Mouse (Mus musculus) testis, adult 2 months (tissue): Measurements from ENCODE around the gene Lrp5. TPM values are rescaled to one million over a fixed set of nuclear protein-coding genes. Genes with fewer than 3 reads are reported as not detected.
A peak's percentile ranks its signal among the peaks of the same experiment; 100 is the strongest.

Experiments
- H3K27ac ChIP-seq: fragments of 200-500 bp; 2 replicates; pipeline ENCODE4 v1.5.1; 2012; ENCODE audit warnings: low read depth, low read length; ENCODE audit not compliant: control insufficient read depth, insufficient read depth
- H3K27me3 ChIP-seq: fragments of 200-500 bp; 2 replicates; pipeline ENCODE4 v1.6.1; 2012; ENCODE audit warnings: mild to moderate bottlenecking, low read length, moderate library complexity; ENCODE audit not compliant: control insufficient read depth, insufficient read depth
- H3K36me3 ChIP-seq: fragments of 200-500 bp; 2 replicates; pipeline ENCODE4 v1.6.1; 2012; ENCODE audit warnings: mild to moderate bottlenecking, low read length; ENCODE audit not compliant: control insufficient read depth, insufficient read depth
- H3K4me1 ChIP-seq: fragments of 200-500 bp; 2 replicates; pipeline ENCODE4 v1.6.1; 2012; ENCODE audit warnings: low read length; ENCODE audit not compliant: control insufficient read depth, insufficient read depth
- H3K4me3 ChIP-seq: fragments of 200-500 bp; 2 replicates; pipeline ENCODE4 v1.5.1; 2012; ENCODE audit warnings: low read depth, mild to moderate bottlenecking, low read length, moderate library complexity, mixed read lengths; ENCODE audit not compliant: control insufficient read depth
- CTCF ChIP-seq: fragments of 200-500 bp; IDR thresholded peaks from 2 replicates; pipeline ENCODE4 v1.5.1; 2012; ENCODE audit warnings: low read depth, mild to moderate bottlenecking, inconsistent platforms, low read length, moderate library complexity; ENCODE audit not compliant: control insufficient read depth, insufficient read depth, insufficient replicate concordance
- POLR2A ChIP-seq: fragments of 200-500 bp; IDR thresholded peaks from 2 replicates; pipeline ENCODE4 v1.6.1; 2012; ENCODE audit warnings: low read depth, mild to moderate bottlenecking, inconsistent platforms, low read length, moderate library complexity; ENCODE audit not compliant: control insufficient read depth
- polyA plus RNA-seq: library from polyadenylated mRNA; depleted of rRNA; stranded (reverse); fragments of >200 nt; gene quantifications from 2 replicates; pipeline ENCODE4 v1.2.3, GENCODE M21; 2012

Lrp5 gene
- polyA plus RNA-seq, 1 experiment, result 24.9 TPM

DNA sequence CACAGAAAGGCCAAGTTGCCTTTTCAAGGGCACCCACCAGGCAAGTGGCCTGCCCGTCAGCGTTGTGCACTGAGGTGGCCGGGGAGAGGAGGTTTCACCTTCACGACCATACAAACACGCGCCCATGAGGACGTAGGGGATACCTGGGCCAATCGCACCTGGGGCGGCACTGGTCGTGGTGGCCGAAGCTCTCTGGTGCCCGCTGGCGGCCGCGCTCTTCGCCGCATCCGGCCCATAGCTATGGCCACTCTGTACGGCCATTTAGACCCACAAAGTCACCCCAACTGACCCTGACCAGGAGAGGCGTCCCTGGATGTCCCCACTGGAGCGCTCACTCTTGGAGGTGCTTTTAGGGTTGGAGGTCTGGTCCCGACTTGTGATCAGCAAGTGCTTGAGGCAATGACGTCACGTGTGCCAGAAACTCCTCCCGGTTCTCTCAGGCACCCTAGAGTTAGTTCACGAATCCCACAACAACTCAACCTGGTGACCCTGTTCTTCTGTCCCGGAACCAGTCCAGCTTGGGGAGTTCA lies 33.1 kb upstream of the Lrp5 start:
- Histone ChIP-seq H3K27ac (no peak overlapping the region), H3K4me3 (peak overlapping the region; percentile 59), H3K36me3 (no peaks in the 10 kb centered on the region; the same call in none of the 2 replicates), H3K4me1 (peaks cover 8% of the 10 kb centered on the region), H3K27me3 (no peaks in the 10 kb centered on the region)
- TF ChIP-seq POLR2A (no peak), CTCF (peak; percentile 51; the same call in 1 of the 2 replicates)

DNA sequence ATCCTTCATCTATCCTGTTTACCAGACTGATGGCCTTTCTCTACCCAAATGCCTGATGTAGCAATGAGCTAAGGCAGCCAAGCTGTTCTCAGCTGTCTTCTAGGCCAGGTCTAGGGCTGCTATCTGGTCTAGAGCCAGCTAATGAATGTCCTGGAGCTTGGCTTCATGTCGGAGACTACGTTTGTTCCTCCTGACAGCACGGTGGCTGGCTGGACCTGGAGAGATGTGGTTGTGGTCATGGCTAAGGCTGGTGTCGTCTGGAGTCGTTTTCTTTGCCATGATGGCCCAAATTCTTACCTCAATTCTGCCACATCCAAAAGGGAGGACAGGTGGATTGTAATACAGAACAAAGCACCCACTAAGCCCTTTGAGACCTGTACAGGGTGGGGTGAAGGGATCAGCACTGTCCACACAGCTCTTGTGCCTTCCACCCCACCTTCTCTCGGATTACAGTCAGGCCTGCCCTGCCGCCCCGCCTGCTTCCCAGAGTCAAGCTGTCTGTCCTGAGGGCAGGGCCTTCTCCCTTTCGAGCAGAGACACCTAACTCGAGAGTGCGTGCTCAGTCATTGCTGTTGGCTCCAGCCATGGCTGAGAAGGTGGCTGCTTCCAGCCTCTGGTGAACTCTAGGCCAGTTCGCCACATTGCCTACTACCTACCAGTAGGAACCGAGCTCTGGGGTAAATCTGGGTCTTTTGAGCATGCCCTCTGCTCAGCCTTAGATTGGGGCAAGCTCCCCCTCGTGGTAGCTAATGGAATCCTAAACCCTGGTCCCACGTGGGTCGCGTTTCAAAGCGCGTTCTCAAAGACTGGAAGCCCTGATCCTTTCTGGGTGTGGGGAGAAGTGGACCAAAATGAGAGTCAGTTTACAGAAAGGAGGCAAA lies 32.4 kb upstream of the Lrp5 start:
- Histone ChIP-seq H3K36me3 (no peaks in the 10 kb centered on the region; the same call in none of the 2 replicates), H3K27ac (no peak overlapping the region), H3K4me3 (peak overlapping the region; percentile 59), H3K27me3 (no peaks in the 10 kb centered on the region), H3K4me1 (peaks cover 8% of the 10 kb centered on the region)
- TF ChIP-seq CTCF (peak; percentile 31; the same call in 1 of the 2 replicates), POLR2A (no peak)

GRCm38 (mm10) chr19:3714381-3714780 lies 28.0 kb upstream of the Lrp5 start:
- Histone ChIP-seq H3K4me3 (no peak overlapping the region), H3K36me3 (no peaks in the 10 kb centered on the region; the same call in none of the 2 replicates), H3K4me1 (peaks cover 5% of the 10 kb centered on the region), H3K27ac (no peak overlapping the region), H3K27me3 (no peaks in the 10 kb centered on the region)
- TF ChIP-seq CTCF (no peak), POLR2A (no peak)

- H3K4me3 ChIP-seq, result no peak overlapping the region
- no peaks in the 10 kb centered on the region for H3K27me3 ChIP-seq
- no peak for TF ChIP-seq POLR2A
- TF ChIP-seq CTCF, result no peak
- no peaks in the 10 kb centered on the region; the same call in 1 of the 2 replicates for H3K36me3 ChIP-seq
- no peak overlapping the region for H3K27ac ChIP-seq
- peaks cover 4% of the 10 kb centered on the region; the same call in 1 of the 2 replicates for H3K4me1 ChIP-seq
Measured at GRCm38 (mm10) chr19:3710436-3710835, 24.1 kb upstream of the Lrp5 start.

DNA sequence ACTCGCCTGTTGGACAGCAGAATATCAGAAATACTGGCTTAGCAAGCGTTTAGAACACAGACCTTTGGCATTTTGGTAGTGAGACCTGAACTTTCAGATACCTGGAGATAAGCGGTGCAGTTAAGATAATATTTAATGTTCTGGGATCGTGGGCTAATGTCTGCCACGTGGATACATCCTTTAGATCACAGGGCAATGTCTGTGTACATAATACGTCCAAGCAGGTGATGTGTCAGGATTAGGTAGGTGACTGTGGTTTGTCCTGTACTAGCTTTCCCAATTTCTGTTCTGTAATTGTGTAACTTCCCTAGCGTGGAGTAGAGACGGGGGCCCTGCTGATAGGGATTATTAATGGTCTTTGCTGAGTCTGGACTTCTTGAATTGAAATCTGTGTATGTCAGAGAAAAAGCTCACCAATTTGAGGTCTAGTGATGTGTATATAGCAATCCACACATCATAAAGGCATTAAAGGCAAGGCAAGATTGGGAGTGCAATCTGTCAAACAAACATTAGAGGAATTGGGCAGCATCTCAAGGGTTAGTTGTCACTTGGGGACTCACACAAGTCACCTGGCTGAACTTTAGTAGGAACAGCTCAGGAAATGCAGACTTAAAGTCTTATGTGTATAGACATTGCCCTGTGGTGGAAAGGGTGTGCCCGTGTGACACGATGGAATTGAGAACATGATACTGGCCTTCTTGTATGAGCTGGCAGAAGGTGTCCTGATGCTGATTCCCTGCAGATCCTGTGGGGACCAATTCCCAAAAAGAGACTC lies 22.8 kb upstream of the Lrp5 start:
- TF ChIP-seq CTCF (no peak), POLR2A (no peak)
- H3K27ac ChIP-seq, result no peak overlapping the region
- no peaks in the 10 kb centered on the region for H3K27me3 ChIP-seq
- no peaks in the 10 kb centered on the region for H3K36me3 ChIP-seq
- peak overlapping the region; percentile 6; the same call in 1 of the 2 replicates for H3K4me3 ChIP-seq
- H3K4me1 ChIP-seq, result peaks cover 4% of the 10 kb centered on the region; the same call in 1 of the 2 replicates

DNA sequence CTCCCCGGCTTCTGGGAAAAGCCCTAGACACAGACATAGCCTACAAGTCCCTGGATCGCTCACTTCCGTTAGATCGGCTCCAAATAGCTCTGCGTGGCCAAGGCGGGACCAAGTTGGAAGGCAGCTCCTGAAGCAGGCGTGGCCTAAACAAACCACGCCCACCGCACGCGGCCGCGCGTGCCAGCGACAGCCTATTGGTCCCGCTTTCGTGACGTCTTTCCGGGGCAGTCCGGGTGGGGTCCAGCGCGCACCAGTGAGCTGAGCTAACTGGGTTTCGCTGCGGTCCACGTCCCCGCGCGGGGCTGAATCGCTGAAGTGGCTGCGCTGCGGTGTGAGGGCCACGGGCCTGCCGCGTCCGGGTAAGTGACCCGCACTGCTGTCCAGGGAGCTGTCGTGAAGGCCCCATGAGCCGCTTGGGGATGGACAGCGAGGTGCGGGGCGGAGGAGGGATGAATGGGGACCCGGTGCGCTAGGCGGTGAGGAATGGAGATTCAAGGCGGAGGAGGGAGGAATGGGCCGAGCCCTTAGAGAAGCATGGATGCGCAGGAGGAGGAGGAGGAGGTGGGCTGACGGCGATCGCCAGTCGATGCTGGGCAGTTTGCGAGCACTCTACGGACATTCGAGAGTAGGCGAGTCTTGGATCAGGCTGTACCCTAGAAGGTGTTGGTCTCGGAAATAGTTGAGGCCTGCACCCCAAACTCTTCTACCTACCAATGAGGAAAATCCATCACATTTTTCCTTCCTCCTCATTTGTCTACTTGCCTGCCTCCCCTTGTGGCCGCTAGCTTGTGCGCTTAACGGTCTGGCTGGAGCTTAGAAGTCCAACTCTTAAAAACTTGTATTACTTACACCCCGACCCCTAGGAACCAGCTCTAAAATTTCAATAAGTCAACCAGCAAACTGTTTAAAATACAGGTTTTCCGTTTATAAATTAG lies 22.0 kb upstream of the Lrp5 start, which contains the start of gene 1810055G02Rik:
TSS of gene 1810055G02Rik (plus strand) at position 216 of the 935 bp plus-strand sequence.
- H3K36me3 ChIP-seq, result no peaks in the 10 kb centered on the region
- H3K27ac ChIP-seq, result peak within 1 kb of the TSS; percentile 87
- H3K27me3 ChIP-seq, result no peaks in the 10 kb centered on the region
- TF ChIP-seq POLR2A, result peak; percentile 92
- no peak for TF ChIP-seq CTCF
- peaks cover 4% of the 10 kb centered on the region; the same call in 1 of the 2 replicates for H3K4me1 ChIP-seq
- peak within 1 kb of the TSS; percentile 87 for H3K4me3 ChIP-seq
